Mouse (Mus musculus) forebrain, embryonic 15.5 days (tissue): ENCODE data around the gene Serpina3i. TPM values are rescaled to one million over a fixed set of nuclear protein-coding genes. Genes with fewer than 3 reads are reported as not detected.

Experiments
- ATAC-seq: fragments of 200-750 bp; cut with Nextera tagmentation; replicated peaks from 2 replicates; pipeline ENCODE4 v1.8.0; 2017; ENCODE audit warnings: mild to moderate bottlenecking, moderate TSS enrichment, moderate library complexity
- H3K27ac ChIP-seq: fragments of 300-500 bp; sonication (generic); replicated peaks from 2 replicates; pipeline ENCODE4 v1.5.1; 2015; ENCODE audit warnings: mild to moderate bottlenecking, inconsistent platforms
- H3K27me3 ChIP-seq: fragments of 300-500 bp; sonication (generic); 2 replicates; pipeline ENCODE4 v1.6.1; 2015; ENCODE audit warnings: inconsistent platforms
- H3K36me3 ChIP-seq: fragments of 300-500 bp; sonication (generic); 2 replicates; pipeline ENCODE4 v1.6.1; 2015; ENCODE audit warnings: mild to moderate bottlenecking, inconsistent platforms
- H3K4me1 ChIP-seq: fragments of 300-500 bp; sonication (generic); 2 replicates; pipeline ENCODE4 v1.6.1; 2015; ENCODE audit warnings: inconsistent platforms
- H3K4me2 ChIP-seq: fragments of 300-500 bp; sonication (generic); replicated peaks from 2 replicates; pipeline ENCODE4 v1.6.1; 2015; ENCODE audit warnings: mild to moderate bottlenecking, inconsistent platforms
- H3K4me3 ChIP-seq: fragments of 300-500 bp; sonication (generic); 2 replicates; pipeline ENCODE4 v1.5.1; 2015; ENCODE audit warnings: mild to moderate bottlenecking, inconsistent platforms
- H3K9ac ChIP-seq: fragments of 300-500 bp; sonication (generic); replicated peaks from 2 replicates; pipeline ENCODE4 v1.6.1; 2015; ENCODE audit warnings: mild to moderate bottlenecking, inconsistent platforms
- H3K9me3 ChIP-seq: fragments of 300-500 bp; sonication (generic); 2 replicates; pipeline ENCODE4 v1.6.1; 2016; ENCODE audit warnings: inconsistent platforms
- WGBS: fragments of 180-500 bp; shearing (Covaris S2); methylation state at CpG from one replicate; pipeline ENCODE4 v1.1.7; 2015; ENCODE audit warnings: mixed read lengths; 5-methylcytosine and 5-hydroxymethylcytosine counted together
- polyA plus RNA-seq: library from polyadenylated mRNA; unstranded; fragments of >200 nt; fragmentation: Nextera tagmentation; extraction: Ambion mirVana; gene quantifications from 2 replicates; pipeline ENCODE4 v1.2.1, GENCODE M21; 2015

The Serpina3i gene
- polyA plus RNA-seq, 1 experiment from 2014 or later: not detected

- H3K4me3 ChIP-seq: no peak overlapping the region
- no peak for ATAC-seq
- no peaks in the 10 kb centered on the region for H3K9me3 ChIP-seq
- H3K9ac ChIP-seq: no peak overlapping the region
- H3K36me3 ChIP-seq: no peaks in the 10 kb centered on the region
- H3K4me1 ChIP-seq: no peaks in the 10 kb centered on the region
- H3K4me2 ChIP-seq: no peak overlapping the region
- H3K27ac ChIP-seq: no peak overlapping the region
- H3K27me3 ChIP-seq: no peaks in the 10 kb centered on the region
- WGBS: 87% methylated on average over 4 of the region's 4 CpGs
These were observed 43.1 kb downstream of the Serpina3i start for GRCm38 (mm10) chr12:104305991-104306390.

- Histone ChIP-seq H3K27ac (no peak within 1 kb of the TSS), H3K36me3 (no peaks in the 10 kb centered on the region), H3K4me1 (no peaks in the 10 kb centered on the region), H3K9ac (no peak within 1 kb of the TSS), H3K27me3 (no peaks in the 10 kb centered on the region), H3K9me3 (no peaks in the 10 kb centered on the region), H3K4me2 (no peak within 1 kb of the TSS), H3K4me3 (no peak within 1 kb of the TSS)
- WGBS: 95% methylated on average over 1 of the region's 1 CpGs
- ATAC-seq: no peak
These were observed 51.3 kb downstream of the Serpina3i start, which contains the start of gene Serpina3j for GRCm38 (mm10) chr12:104314253-104314652. TSS of gene Serpina3j (plus strand) at chr12:104314553.

Other genes with a start within 250 kb of the Serpina3i start
- not detected in 2 replicates for gene Serpina9, start 249.4 kb upstream of the Serpina3i start, polyA plus RNA-seq
- gene Serpina12, start 218.7 kb upstream of the Serpina3i start, polyA plus RNA-seq: not detected in 2 replicates
- gene Serpina5, start 162.0 kb upstream of the Serpina3i start, polyA plus RNA-seq: not detected in 2 replicates
- gene Serpina3a, start 150.4 kb upstream of the Serpina3i start, polyA plus RNA-seq: not detected in 2 replicates
- gene Serpina3b, start 135.1 kb upstream of the Serpina3i start, polyA plus RNA-seq: not detected in 2 replicates
- not detected in 2 replicates for gene Serpina3c, start 109.3 kb upstream of the Serpina3i start, polyA plus RNA-seq
- 0.08 and 0.13 TPM in 2 replicates for gene Serpina3f, start 48.6 kb upstream of the Serpina3i start, polyA plus RNA-seq
- gene Serpina3g, start 26.9 kb upstream of the Serpina3i start, polyA plus RNA-seq: 0.64 TPM in 1 of 2 replicates, not detected in the other
- not detected in 2 replicates for gene Serpina3j, start 51.4 kb downstream of the Serpina3i start, polyA plus RNA-seq
- gene Serpina3k, start 75.4 kb downstream of the Serpina3i start, polyA plus RNA-seq: not detected in 2 replicates
- not detected in 2 replicates for gene Serpina3m, start 75.4 kb downstream of the Serpina3i start, polyA plus RNA-seq
- not detected in 2 replicates for gene Serpina3n, start 143.6 kb downstream of the Serpina3i start, polyA plus RNA-seq
- gene Gsc, start 210.2 kb downstream of the Serpina3i start, polyA plus RNA-seq: 0.19 and 0.75 TPM in 2 replicates